Mouse (Mus musculus) heart, embryonic 16.5 days (tissue): Measurements from ENCODE around the gene Brpf3. TPM values are rescaled to one million over a fixed set of nuclear protein-coding genes. Genes with fewer than 3 reads are reported as not detected.
"Not testable (repeated sequence)": the region's sequence is repeated elsewhere in the genome, so short reads cannot be mapped to it uniquely, and the experiment has no call there.

ENCODE experiments used
- ATAC-seq: fragments of 200-750 bp; cut with Nextera tagmentation; replicated peaks from 2 replicates; pipeline ENCODE4 v1.8.0; 2017; ENCODE audit warnings: moderate number of reproducible peaks; ENCODE audit not compliant: insufficient read depth, low FRiP score; ENCODE audit errors: extremely low read depth
- H3K27ac ChIP-seq: fragments of 300-500 bp; sonication (generic); 2 replicates; pipeline ENCODE4 v1.5.1; 2014; ENCODE audit warnings: mild to moderate bottlenecking, low read length, control low read depth, moderate library complexity
- H3K27me3 ChIP-seq: fragments of 300-500 bp; sonication (generic); 2 replicates; pipeline ENCODE4 v1.6.1; 2014; ENCODE audit warnings: low read length, mixed read lengths; ENCODE audit not compliant: control insufficient read depth, insufficient read depth
- H3K36me3 ChIP-seq: fragments of 300-500 bp; sonication (generic); 2 replicates; pipeline ENCODE4 v1.6.1; 2014; ENCODE audit not compliant: control insufficient read depth, insufficient read depth
- H3K4me1 ChIP-seq: fragments of 300-500 bp; sonication (generic); 2 replicates; pipeline ENCODE4 v1.6.1; 2014; ENCODE audit warnings: low read length, mixed read lengths; ENCODE audit not compliant: control insufficient read depth, insufficient read depth
- H3K4me2 ChIP-seq: fragments of 300-500 bp; sonication (generic); 2 replicates; pipeline ENCODE4 v1.6.1; 2014; ENCODE audit warnings: low read depth, mild to moderate bottlenecking, control low read depth, low read length
- H3K4me3 ChIP-seq: fragments of 300-500 bp; sonication (generic); 2 replicates; pipeline ENCODE4 v1.5.1; 2014; ENCODE audit warnings: mild to moderate bottlenecking, control low read depth, low read length
- H3K9ac ChIP-seq: fragments of 300-500 bp; sonication (generic); 2 replicates; pipeline ENCODE4 v1.6.1; 2014; ENCODE audit warnings: low read length, control low read depth
- H3K9me3 ChIP-seq: fragments of 300-500 bp; sonication (generic); replicated peaks from 2 replicates; pipeline ENCODE4 v1.6.1; 2016; ENCODE audit warnings: low read length; ENCODE audit not compliant: control insufficient read depth
- WGBS: fragments of 180-500 bp; shearing (Covaris S2); extraction: QIAGEN DNeasy Blood & Tissue Kit; methylation state at CpG from one replicate; pipeline ENCODE4 v1.1.7; 2014; 5-methylcytosine and 5-hydroxymethylcytosine counted together
- polyA plus RNA-seq: library from polyadenylated mRNA; unstranded; fragments of >200 nt; fragmentation: Nextera tagmentation; extraction: Ambion mirVana; gene quantifications from 2 replicates; pipeline ENCODE4 v1.2.1, GENCODE M21; 2015

Gene Brpf3
- polyA plus RNA-seq, 1 experiment from 2014 or later: 6.7 TPM

GRCm38 (mm10) chr17:28769875-28770421 is 30.9 kb upstream of the Brpf3 start:
- peaks cover 12% of the 10 kb centered on the region for H3K4me1 ChIP-seq
- H3K27me3 ChIP-seq: peaks cover 21% of the 10 kb centered on the region
- H3K4me2 ChIP-seq: peak overlapping the region; percentile 86
- H3K9ac ChIP-seq: peak overlapping the region; percentile 61
- no peak; the same call in 1 of the 2 replicates for ATAC-seq
- WGBS: 3% methylated on average over 24 of the region's 24 CpGs
- H3K27ac ChIP-seq: no peak overlapping the region
- H3K4me3 ChIP-seq: peak overlapping the region; percentile 49
- no peaks in the 10 kb centered on the region for H3K36me3 ChIP-seq
- no peaks in the 10 kb centered on the region for H3K9me3 ChIP-seq

GRCm38 (mm10) chr17:28771289-28771688 is 29.6 kb upstream of the Brpf3 start:
- no peak for ATAC-seq
- H3K9ac ChIP-seq: no peak overlapping the region
- no peak overlapping the region for H3K27ac ChIP-seq
- peaks cover 12% of the 10 kb centered on the region for H3K4me1 ChIP-seq
- H3K36me3 ChIP-seq: no peaks in the 10 kb centered on the region
- no peaks in the 10 kb centered on the region for H3K9me3 ChIP-seq
- peaks cover 21% of the 10 kb centered on the region for H3K27me3 ChIP-seq
- H3K4me2 ChIP-seq: no peak overlapping the region
- H3K4me3 ChIP-seq: no peak overlapping the region
- 84% methylated on average over 5 of the region's 5 CpGs for WGBS

- H3K9me3 ChIP-seq, H3K4me1 ChIP-seq, H3K9ac ChIP-seq, H3K36me3 ChIP-seq, H3K4me3 ChIP-seq, ATAC-seq, H3K4me2 ChIP-seq, H3K27ac ChIP-seq: not testable (repeated sequence)
- WGBS: 94% methylated on average over 8 of the region's 9 CpGs
- H3K27me3 ChIP-seq: peaks cover 11% of the 10 kb centered on the region
Observed at GRCm38 (mm10) chr17:28774303-28774702, 26.6 kb upstream of the Brpf3 start.

GRCm38 (mm10) chr17:28775161-28775560 is 25.7 kb upstream of the Brpf3 start:
- H3K36me3 ChIP-seq: no peaks in the 10 kb centered on the region
- WGBS: 74% methylated on average over 4 of the region's 4 CpGs
- ATAC-seq: no peak

GRCm38 (mm10) chr17:28776817-28777216 is 24.1 kb upstream of the Brpf3 start:
- Histone ChIP-seq H3K4me2 (no peak overlapping the region), H3K27me3 (no peaks in the 10 kb centered on the region), H3K9me3 (peaks cover 4% of the 10 kb centered on the region; the same call in 1 of the 2 replicates), H3K36me3 (no peaks in the 10 kb centered on the region), H3K9ac (no peak overlapping the region), H3K4me3 (no peak overlapping the region), H3K27ac (no peak overlapping the region), H3K4me1 (no peaks in the 10 kb centered on the region)
- ATAC-seq: no peak
- WGBS: 88% methylated on average over 3 of the region's 3 CpGs

More at GRCm38 (mm10) chr17:28775161-28775560, 25.7 kb upstream of the Brpf3 start:
- H3K27ac ChIP-seq: no peak overlapping the region
- peaks cover 1% of the 10 kb centered on the region for H3K4me1 ChIP-seq
- no peak overlapping the region for H3K9ac ChIP-seq
- no peak overlapping the region for H3K4me3 ChIP-seq
- no peak overlapping the region for H3K4me2 ChIP-seq
- peaks cover 4% of the 10 kb centered on the region; the same call in 1 of the 2 replicates for H3K9me3 ChIP-seq
- H3K27me3 ChIP-seq: peaks cover 10% of the 10 kb centered on the region

DNA sequence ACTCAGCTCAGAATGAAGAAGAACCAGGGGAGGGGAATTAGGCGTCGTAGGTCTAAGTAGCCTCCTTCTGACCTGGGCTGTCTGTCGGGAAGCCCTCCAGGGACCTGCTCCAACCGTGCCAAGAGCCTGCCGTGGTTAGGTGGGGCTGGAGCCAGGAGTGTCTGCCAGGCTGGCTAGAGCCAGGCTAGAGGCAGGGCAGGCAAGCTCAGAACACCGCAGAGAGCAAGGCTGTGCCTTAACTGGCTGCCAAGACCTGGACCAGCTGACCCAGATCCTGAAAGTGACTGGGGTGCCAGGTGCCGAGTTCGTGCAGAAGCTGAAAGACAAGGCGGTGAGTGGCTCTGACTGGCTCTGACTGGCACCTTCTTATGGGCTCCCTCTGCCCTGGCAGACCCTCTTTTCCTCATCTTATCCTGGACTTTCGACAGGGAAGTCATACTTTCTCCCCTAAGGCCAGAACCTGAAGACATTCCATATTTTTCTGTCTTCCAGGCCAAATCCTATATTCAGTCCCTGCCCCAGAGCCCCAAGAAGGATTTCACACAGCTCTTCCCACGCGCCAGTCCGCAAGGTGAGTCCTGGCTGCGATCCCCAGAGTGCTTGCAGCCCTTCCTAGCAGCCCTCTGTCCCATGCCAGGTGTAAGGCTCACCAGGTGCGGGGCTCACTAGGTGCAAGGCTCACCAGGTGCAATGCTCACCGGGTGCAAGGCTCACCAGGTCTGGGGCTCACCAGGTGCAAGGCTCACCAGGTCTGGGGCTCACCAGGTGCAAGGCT is 23.5 kb upstream of the Brpf3 start:
- 78% methylated on average over 16 of the region's 16 CpGs for WGBS
- Histone ChIP-seq H3K36me3 (no peaks in the 10 kb centered on the region), H3K4me1 (no peaks in the 10 kb centered on the region), H3K4me3 (no peak overlapping the region), H3K9ac (no peak overlapping the region), H3K27me3 (no peaks in the 10 kb centered on the region), H3K27ac (no peak overlapping the region), H3K4me2 (no peak overlapping the region), H3K9me3 (peaks cover 4% of the 10 kb centered on the region; the same call in 1 of the 2 replicates)
- ATAC-seq: no peak

GRCm38 (mm10) chr17:28779735-28780134 is 21.2 kb upstream of the Brpf3 start:
- Histone ChIP-seq H3K27ac (no peak overlapping the region), H3K36me3 (no peaks in the 10 kb centered on the region), H3K4me1 (no peaks in the 10 kb centered on the region), H3K27me3 (no peaks in the 10 kb centered on the region), H3K4me3 (no peak overlapping the region), H3K9me3 (peaks cover 4% of the 10 kb centered on the region; the same call in 1 of the 2 replicates), H3K4me2 (no peak overlapping the region), H3K9ac (no peak overlapping the region)
- no peak for ATAC-seq
- 87% methylated on average over 3 of the region's 3 CpGs for WGBS

- H3K36me3 ChIP-seq: no peaks in the 10 kb centered on the region
- no peaks in the 10 kb centered on the region for H3K27me3 ChIP-seq
- H3K27ac ChIP-seq: no peak overlapping the region
- H3K9me3 ChIP-seq: peaks cover 4% of the 10 kb centered on the region; the same call in 1 of the 2 replicates
- H3K4me3 ChIP-seq: no peak overlapping the region
- no peak overlapping the region for H3K9ac ChIP-seq
- H3K4me1 ChIP-seq: no peaks in the 10 kb centered on the region
- H3K4me2 ChIP-seq: no peak overlapping the region
- WGBS: 46% methylated on average over 3 of the region's 3 CpGs
- ATAC-seq: no peak
Observed at GRCm38 (mm10) chr17:28780836-28781235, 20.1 kb upstream of the Brpf3 start.

DNA sequence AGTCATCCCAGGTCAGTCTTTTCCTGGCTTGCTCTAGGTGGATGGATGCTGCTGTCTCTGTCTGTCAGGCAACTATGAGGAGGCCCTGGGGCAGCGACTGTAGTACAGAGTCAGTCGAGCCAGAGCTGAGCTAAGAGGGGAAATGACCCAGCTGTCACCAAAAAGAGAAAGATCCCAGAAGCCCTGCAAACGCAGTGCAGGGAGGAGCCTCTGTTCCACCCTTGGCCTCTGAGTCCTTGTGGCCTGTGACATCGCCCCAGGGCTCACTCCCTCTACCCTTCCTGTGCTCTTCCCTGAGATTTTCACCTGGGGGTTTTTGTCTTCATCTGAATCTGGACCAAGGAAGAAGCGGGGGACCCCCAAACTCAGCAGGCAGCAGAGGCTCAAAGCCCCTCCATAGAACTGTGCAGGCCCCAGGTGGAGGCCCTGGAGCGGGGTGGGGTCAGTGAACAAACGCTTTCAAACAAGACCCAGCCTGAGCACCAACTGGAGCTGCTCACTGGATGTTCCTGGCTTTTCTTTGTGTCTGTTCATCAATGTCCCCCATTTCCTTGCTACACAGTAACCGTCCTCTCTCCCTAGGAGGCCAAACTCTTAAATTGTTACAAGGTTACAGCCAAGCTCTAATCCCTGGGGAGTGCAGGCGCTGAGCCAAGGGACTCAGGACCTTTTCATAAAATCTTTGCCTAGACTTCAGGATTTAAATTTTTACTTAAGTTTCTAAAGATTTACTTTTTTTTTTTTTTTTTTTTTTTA is 19.4 kb upstream of the Brpf3 start:
- Histone ChIP-seq H3K4me1 (no peaks in the 10 kb centered on the region), H3K27me3 (no peaks in the 10 kb centered on the region), H3K4me2 (no peak overlapping the region), H3K36me3 (no peaks in the 10 kb centered on the region), H3K4me3 (no peak overlapping the region), H3K27ac (no peak overlapping the region), H3K9ac (no peak overlapping the region), H3K9me3 (peaks cover 4% of the 10 kb centered on the region; the same call in 1 of the 2 replicates)
- 51% methylated on average over 9 of the region's 9 CpGs for WGBS
- ATAC-seq: no peak
